Mouse (Mus musculus) heart, adult 2 months (tissue): Measurements from ENCODE around the gene Megf6. TPM values are rescaled to one million over a fixed set of nuclear protein-coding genes. Genes with fewer than 3 reads are reported as not detected.

Experiments used
- DNase-seq, 2 experiments: peaks; one replicate each; pipeline ENCODE4 v3.0.0; 2021
- H3K27ac ChIP-seq: fragments of 200-600 bp; 2 replicates; pipeline ENCODE4 v1.8.1; 2022
- H3K27me3 ChIP-seq: fragments of 200-500 bp; 2 replicates; pipeline ENCODE4 v1.6.1; 2012; ENCODE audit warnings: mild to moderate bottlenecking, low read length, inconsistent platforms, mixed read lengths; ENCODE audit not compliant: control insufficient read depth, insufficient read depth
- H3K36me3 ChIP-seq: fragments of 200-500 bp; 2 replicates; pipeline ENCODE4 v1.6.1; 2012; ENCODE audit warnings: low read length, inconsistent platforms; ENCODE audit not compliant: control insufficient read depth, insufficient read depth
- H3K4me1 ChIP-seq: fragments of 200-500 bp; 2 replicates; pipeline ENCODE4 v1.6.1; 2011; ENCODE audit warnings: low read length; ENCODE audit not compliant: control insufficient read depth, insufficient read depth
- H3K4me3 ChIP-seq: fragments of 200-600 bp; 2 replicates; pipeline ENCODE4 v1.8.1; 2022
- H3K79me2 ChIP-seq: fragments of 200-500 bp; replicated peaks from 2 replicates; pipeline ENCODE4 v1.6.1; 2012; ENCODE audit warnings: mild to moderate bottlenecking, inconsistent platforms, low read length, moderate library complexity, mixed read lengths; ENCODE audit not compliant: control insufficient read depth, insufficient read depth
- H3K9ac ChIP-seq: fragments of 200-500 bp; 2 replicates; pipeline ENCODE4 v1.6.1; 2012; ENCODE audit warnings: low read depth, mild to moderate bottlenecking, control low read depth, inconsistent platforms, low read length, mixed read lengths
- CTCF ChIP-seq: fragments of 200-600 bp; IDR thresholded peaks from 2 replicates; pipeline ENCODE4 v1.8.1; 2022; ENCODE audit warnings: antibody characterized with exemption, mild to moderate bottlenecking, moderate library complexity
- EP300 ChIP-seq: fragments of 200-500 bp; IDR thresholded peaks from 2 replicates; pipeline ENCODE4 v1.6.1; 2011; ENCODE audit warnings: low read depth, low read length, control low read depth; ENCODE audit not compliant: insufficient read depth
- POLR2A ChIP-seq: fragments of 200-500 bp; IDR thresholded peaks from 2 replicates; pipeline ENCODE4 v1.6.1; 2011; ENCODE audit warnings: mild to moderate bottlenecking, low read depth, low read length, control low read depth; ENCODE audit not compliant: insufficient read depth
- WGBS: fragments of 180-500 bp; shearing (Covaris S2); methylation state at CpG from one replicate; pipeline ENCODE4 v1.1.7; 2018; 5-methylcytosine and 5-hydroxymethylcytosine counted together
- intact Hi-C: fragments of 180-260 bp; cut with DNase I; formaldehyde crosslinking; loops from one replicate; pipeline ENCODE4 v1.15.1; 2025
- polyA plus RNA-seq: library from polyadenylated mRNA; depleted of rRNA; stranded (reverse); fragments of >200 nt; gene quantifications from 2 replicates; pipeline ENCODE4 v1.2.3, GENCODE M21; 2012
- total RNA-seq, 2 experiments: library from RNA; stranded (reverse); gene quantifications; 2 replicates each; pipeline ENCODE4 v1.2.3; 2021

The Megf6 gene
- total and polyA plus RNA-seq, 3 experiments, result 4.1 to 4.9 (median 4.3) TPM

DNA sequence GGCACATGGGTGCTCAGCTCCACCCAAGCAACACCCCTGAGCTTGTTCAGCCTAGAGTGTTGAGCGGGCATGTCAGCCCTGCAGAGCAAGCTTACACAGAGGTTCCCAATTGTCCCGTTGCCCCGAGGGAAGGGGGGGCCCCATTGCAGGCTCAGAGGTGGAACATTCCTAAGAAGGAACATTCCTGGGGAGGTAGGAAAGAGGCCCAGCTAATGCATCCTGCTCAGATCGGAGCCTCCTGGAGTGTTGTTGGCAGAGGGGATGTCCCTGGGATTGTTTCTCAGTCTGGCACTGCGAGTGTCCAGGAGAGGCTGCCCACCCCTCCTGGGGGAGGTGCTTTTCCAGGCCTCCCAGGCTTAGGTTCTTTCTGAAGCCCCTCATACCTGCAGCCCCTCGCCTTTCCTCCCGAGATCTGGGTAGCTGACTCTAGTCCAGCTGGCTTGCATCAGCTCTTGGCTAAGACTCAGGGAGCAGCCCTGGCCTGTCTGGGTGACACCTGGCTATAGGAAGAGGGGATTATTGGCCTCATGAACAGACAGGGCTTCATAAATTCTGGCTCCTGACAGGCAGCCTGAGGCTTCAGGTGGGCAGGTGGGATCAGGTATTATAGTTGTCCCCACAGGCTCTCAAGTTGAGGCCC, 47.3 kb downstream of the Megf6 start:
- intact Hi-C loops, result no loop called here
- peaks cover 8% of the 10 kb centered on the region for H3K4me1 ChIP-seq
- no peak for TF ChIP-seq CTCF
- TF ChIP-seq EP300, result no peak
- no peak for TF ChIP-seq POLR2A
- no peak for DNase-seq
- no peaks in the 10 kb centered on the region for H3K27me3 ChIP-seq
- H3K27ac ChIP-seq, result no peak overlapping the region
- H3K9ac ChIP-seq, result no peak overlapping the region
- no peaks in the 10 kb centered on the region for H3K79me2 ChIP-seq
- no peaks in the 10 kb centered on the region for H3K36me3 ChIP-seq
- H3K4me3 ChIP-seq, result no peak overlapping the region
- WGBS, result 30% methylated on average over 7 of the region's 7 CpGs

- DNase-seq, result peak; percentile 70 to 71
- Histone ChIP-seq H3K4me1 (peaks cover 19% of the 10 kb centered on the region), H3K9ac (no peak overlapping the region), H3K27ac (no peak overlapping the region), H3K27me3 (no peaks in the 10 kb centered on the region), H3K79me2 (no peaks in the 10 kb centered on the region), H3K4me3 (no peak overlapping the region), H3K36me3 (no peaks in the 10 kb centered on the region)
- TF ChIP-seq EP300 (no peak), POLR2A (no peak), CTCF (no peak)
- intact Hi-C loops, result no loop called here
- 20% methylated on average over 6 of the region's 6 CpGs for WGBS
Measured at GRCm38 (mm10) chr4:154222773-154223172, 52.2 kb downstream of the Megf6 start.

- Histone ChIP-seq H3K9ac (no peak overlapping the region), H3K4me3 (no peak overlapping the region), H3K27ac (no peak overlapping the region), H3K27me3 (no peaks in the 10 kb centered on the region), H3K79me2 (no peaks in the 10 kb centered on the region), H3K4me1 (peaks cover 31% of the 10 kb centered on the region), H3K36me3 (no peaks in the 10 kb centered on the region)
- intact Hi-C loops, result no loop called here
- TF ChIP-seq CTCF (no peak), EP300 (no peak), POLR2A (no peak)
- no peak for DNase-seq
- WGBS, result 50% methylated on average over 6 of the region's 6 CpGs
Measured at GRCm38 (mm10) chr4:154224267-154224969, 53.9 kb downstream of the Megf6 start.

GRCm38 (mm10) chr4:154224970-154225309, 54.4 kb downstream of the Megf6 start:
- intact Hi-C loops, result no loop called here
- H3K79me2 ChIP-seq, result no peaks in the 10 kb centered on the region
- 85% methylated on average over 9 of the region's 9 CpGs for WGBS

DNA sequence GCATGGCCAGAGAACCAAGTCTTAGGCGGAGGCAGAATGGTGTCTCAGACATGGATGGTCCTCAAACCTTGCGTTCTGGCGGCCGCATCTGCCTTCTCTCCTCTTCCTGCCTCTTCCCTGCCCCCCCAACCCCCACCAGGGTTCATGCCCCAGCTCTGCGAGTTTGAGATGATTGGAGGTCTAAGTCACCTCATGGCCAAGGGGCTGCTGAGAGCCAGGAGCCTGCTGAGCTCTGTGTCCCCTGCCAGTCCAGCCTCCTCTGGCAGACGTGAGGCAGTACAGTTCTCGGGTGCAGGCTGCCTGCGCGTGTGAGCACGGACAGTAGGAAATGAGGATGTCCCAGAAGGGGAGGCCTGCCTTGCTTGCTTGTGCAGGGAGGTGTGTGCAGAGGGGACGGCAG, 56.1 kb downstream of the Megf6 start:
- Histone ChIP-seq H3K36me3 (no peaks in the 10 kb centered on the region), H3K4me1 (peaks cover 37% of the 10 kb centered on the region), H3K9ac (no peak overlapping the region), H3K79me2 (no peaks in the 10 kb centered on the region), H3K4me3 (no peak overlapping the region), H3K27me3 (no peaks in the 10 kb centered on the region), H3K27ac (no peak overlapping the region)
- no peak for DNase-seq
- 76% methylated on average over 11 of the region's 11 CpGs for WGBS
- no peak for TF ChIP-seq POLR2A
- no peak for TF ChIP-seq EP300
- TF ChIP-seq CTCF, result no peak
- intact Hi-C loops, result no loop called here

More at GRCm38 (mm10) chr4:154224970-154225309, 54.4 kb downstream of the Megf6 start:
- no peaks in the 10 kb centered on the region for H3K27me3 ChIP-seq
- no peak overlapping the region for H3K4me3 ChIP-seq
- no peak for DNase-seq
- peaks cover 33% of the 10 kb centered on the region for H3K4me1 ChIP-seq
- no peaks in the 10 kb centered on the region for H3K36me3 ChIP-seq
- no peak for TF ChIP-seq POLR2A
- no peak for TF ChIP-seq EP300
- TF ChIP-seq CTCF, result no peak
- H3K9ac ChIP-seq, result no peak overlapping the region
- H3K27ac ChIP-seq, result no peak overlapping the region

GRCm38 (mm10) chr4:154228336-154228735, 57.8 kb downstream of the Megf6 start:
- Histone ChIP-seq H3K27me3 (no peaks in the 10 kb centered on the region), H3K4me1 (peaks cover 34% of the 10 kb centered on the region), H3K36me3 (no peaks in the 10 kb centered on the region), H3K9ac (no peak overlapping the region), H3K27ac (peak overlapping the region; percentile 26), H3K4me3 (no peak overlapping the region), H3K79me2 (no peaks in the 10 kb centered on the region)
- WGBS, result 32% methylated on average over 11 of the region's 11 CpGs
- TF ChIP-seq CTCF (no peak), EP300 (peak; percentile 71; the same call in 1 of the 2 replicates)
- DNase-seq, result peak; percentile 68 to 81
- intact Hi-C loops, result no loop called here
